Mouse (Mus musculus) kidney, adult 2 months (tissue): ENCODE results near the gene Trim56.

Source experiments
- CTCF ChIP-seq: fragments of 200-500 bp; conservative IDR thresholded peaks from 2 replicates; pipeline ENCODE4 v1.5.1; 2011; ENCODE audit warnings: low read depth, mild to moderate bottlenecking, control low read depth, low read length, moderate library complexity, mixed read lengths; ENCODE audit not compliant: insufficient read depth, insufficient read length
- POLR2A ChIP-seq: fragments of 200-500 bp; IDR thresholded peaks from one replicate; pipeline ENCODE4 v1.6.1; 2011; ENCODE audit warnings: low read depth, low read length, control low read depth

GRCm38 (mm10) chr5:137102575-137103522, 13.2 kb downstream of the Trim56 start:
- TF ChIP-seq CTCF = no peak
- no peak for TF ChIP-seq POLR2A
